Mouse (Mus musculus) c-Kit-positive CD71-negative TER-119-negative erythroid progenitor cells, embryonic 14.5 days (primary cell): ENCODE measurements around the gene Rab3a.

Source experiments
- DNase-seq: peaks from one replicate; pipeline ENCODE4 v3.0.0-alpha.2; 2013; ENCODE audit warnings: low read depth

Rab3a gene

GRCm38 (mm10) chr8:70742176-70742575 lies 12.3 kb upstream of the Rab3a start:
- DNase-seq = no peak

GRCm38 (mm10) chr8:70742981-70743655 lies 11.4 kb upstream of the Rab3a start:
- no peak for DNase-seq

GRCm38 (mm10) chr8:70743656-70744590 lies 10.6 kb upstream of the Rab3a start:
- DNase-seq = no peak

- no peak for DNase-seq
These were observed 9.7 kb upstream of the Rab3a start for GRCm38 (mm10) chr8:70744806-70745205.

- DNase-seq = no peak
These were observed 8.7 kb upstream of the Rab3a start for GRCm38 (mm10) chr8:70745691-70746220.

GRCm38 (mm10) chr8:70746676-70747075 lies 7.8 kb upstream of the Rab3a start:
- no peak for DNase-seq

- no peak for DNase-seq
These were observed 7.1 kb upstream of the Rab3a start for GRCm38 (mm10) chr8:70747211-70747890.

- no peak for DNase-seq
These were observed 6.0 kb upstream of the Rab3a start for GRCm38 (mm10) chr8:70748246-70749096.

GRCm38 (mm10) chr8:70749097-70749674 lies 5.3 kb upstream of the Rab3a start:
- DNase-seq = no peak

- no peak for DNase-seq
These were observed 4.3 kb upstream of the Rab3a start for GRCm38 (mm10) chr8:70750128-70750680.

GRCm38 (mm10) chr8:70752000-70752764 lies 2.3 kb upstream of the Rab3a start:
- no peak for DNase-seq

GRCm38 (mm10) chr8:70753151-70753550 lies 1.3 kb upstream of the Rab3a start:
- no peak for DNase-seq

GRCm38 (mm10) chr8:70754871-70755660 lies 587 bp downstream of the Rab3a start:
- no peak for DNase-seq

GRCm38 (mm10) chr8:70755661-70756475 lies 1.4 kb downstream of the Rab3a start:
- no peak for DNase-seq

- no peak for DNase-seq
These were observed 2.1 kb downstream of the Rab3a start for GRCm38 (mm10) chr8:70756476-70757040.

GRCm38 (mm10) chr8:70757523-70758307 lies 3.2 kb downstream of the Rab3a start:
- no peak for DNase-seq

- no peak for DNase-seq
These were observed 3.8 kb downstream of the Rab3a start for GRCm38 (mm10) chr8:70758308-70758615.
